Mouse (Mus musculus): ENCODE data around the gene Islr.
A peak's percentile ranks its signal among the peaks of the same experiment; 100 is the strongest.

Gene Islr

DNA sequence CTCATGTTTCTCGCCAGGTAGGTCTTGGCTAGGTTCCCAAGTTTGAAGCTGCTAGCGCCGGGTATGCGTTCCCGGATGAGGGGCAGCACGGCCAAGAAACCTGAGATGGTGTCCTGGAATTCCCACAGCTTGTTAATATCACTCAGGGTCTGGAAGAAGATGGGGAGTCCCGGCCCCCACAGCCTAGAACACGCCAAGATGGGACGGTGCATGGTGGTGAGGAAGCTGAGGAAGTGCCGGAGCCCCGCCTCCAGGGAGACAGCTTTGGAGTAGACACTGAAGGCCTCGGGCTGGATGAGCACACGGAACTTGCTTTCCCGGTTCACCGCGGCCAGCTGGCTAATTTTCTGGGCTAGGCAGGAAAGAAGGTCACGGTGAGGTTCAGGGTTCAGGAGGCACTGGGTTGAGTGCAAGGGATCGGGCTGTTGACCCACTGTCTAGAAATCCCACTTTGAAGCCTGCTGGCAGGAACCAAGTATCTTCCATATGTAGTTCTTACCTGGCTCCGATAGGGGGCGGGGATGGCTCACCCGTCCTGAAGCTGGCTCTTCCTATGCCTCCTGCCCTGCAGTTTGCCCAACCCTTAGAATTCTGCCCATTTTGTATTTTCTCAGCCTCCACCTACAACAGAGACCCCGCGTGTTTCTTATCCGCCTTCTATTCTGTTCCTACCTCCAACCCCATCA lies 16.3 kb upstream of the Islr start:
- peak; percentile 71 for DNase-seq

DNA sequence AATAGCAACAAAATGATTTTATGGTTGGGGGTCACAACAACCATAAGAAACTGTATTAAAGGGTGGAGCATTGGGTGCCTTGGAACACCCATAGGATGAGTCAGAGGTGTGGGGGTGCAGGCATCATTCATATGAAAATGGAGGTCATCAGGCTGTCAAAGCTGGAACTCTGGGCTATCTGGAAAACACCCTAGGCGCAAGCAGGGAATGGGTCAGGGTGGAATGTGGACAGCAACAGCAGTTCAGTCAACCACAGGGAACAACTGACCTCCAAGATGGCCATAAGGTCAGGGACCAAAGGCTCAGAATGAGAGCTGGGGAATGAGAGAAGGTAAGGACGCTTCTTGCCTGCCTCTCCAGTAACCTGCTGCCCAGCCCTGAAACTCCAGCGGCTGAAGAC lies 14.4 kb upstream of the Islr start:
- no peak for DNase-seq

DNA sequence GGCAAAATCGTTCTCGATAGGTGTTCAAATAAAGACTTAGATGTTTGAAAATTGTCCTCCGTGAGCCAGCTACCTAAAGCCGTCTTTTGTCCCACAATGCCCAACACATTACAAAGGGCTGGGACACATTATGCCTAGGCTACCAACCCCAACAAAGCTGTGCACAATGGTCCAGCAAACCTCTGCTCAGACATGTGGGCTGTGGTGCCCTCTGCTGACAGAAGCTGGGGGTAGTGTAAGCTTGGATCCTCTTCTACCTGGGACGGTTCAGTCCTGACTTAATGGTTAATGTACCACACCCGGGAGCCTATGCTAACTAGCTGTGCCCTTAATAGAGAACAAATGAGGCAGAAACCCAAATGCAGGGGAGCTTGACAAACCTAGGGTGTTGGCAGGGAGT lies 12.3 kb upstream of the Islr start:
- peak; percentile 49 for DNase-seq

DNA sequence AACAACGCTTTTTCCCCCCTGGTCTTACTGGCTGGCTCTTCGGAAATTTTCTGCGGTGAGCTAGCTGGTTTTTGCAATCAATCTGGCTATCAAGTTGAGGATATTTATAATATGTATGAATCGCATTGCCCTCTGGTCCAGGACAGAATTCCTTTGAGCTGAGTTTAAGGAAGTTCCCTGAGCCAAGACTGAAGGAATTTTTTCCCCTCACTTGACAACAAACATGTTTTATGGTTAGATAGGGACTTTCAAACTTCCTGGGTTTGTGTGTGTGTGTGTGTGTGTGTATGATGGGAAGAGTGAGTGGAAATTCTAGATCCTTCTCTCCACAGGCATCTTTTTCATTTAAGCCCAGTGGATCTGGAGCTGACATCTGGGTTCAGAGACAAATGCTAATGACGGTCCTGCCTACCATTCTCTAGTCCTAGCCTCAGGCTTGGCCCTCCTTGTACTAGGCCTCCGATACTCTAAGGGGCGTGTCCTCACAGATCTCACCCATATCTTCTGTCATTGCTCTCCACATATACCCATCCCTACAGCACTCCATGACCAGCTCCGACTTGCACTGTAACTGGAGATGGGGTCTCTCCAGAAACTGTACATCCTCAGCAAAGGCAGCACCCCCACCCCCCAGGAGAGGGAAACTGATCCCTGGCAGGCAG lies 10.5 kb upstream of the Islr start:
- peak; percentile 55 for DNase-seq

DNA sequence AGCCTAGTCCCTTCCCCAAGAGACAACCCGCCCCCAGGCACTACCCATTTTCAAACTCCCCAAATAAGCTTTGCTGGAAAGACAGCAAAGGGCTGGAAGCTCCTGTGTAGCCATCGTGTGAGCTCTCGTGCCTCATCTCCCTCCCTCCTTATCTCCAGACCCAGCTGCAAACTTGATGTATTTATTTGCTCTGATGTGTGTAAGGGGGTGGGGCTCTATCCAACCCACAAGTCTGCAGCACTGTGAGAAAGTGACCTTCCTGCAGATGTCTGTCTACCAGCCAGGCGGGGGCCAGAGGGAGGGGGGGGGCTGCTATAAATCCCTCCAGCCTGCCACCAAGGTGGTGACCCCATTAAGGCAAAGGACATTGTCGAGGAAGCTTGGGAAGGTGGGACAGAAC lies 9.8 kb upstream of the Islr start:
- peak; percentile 35 for DNase-seq

DNA sequence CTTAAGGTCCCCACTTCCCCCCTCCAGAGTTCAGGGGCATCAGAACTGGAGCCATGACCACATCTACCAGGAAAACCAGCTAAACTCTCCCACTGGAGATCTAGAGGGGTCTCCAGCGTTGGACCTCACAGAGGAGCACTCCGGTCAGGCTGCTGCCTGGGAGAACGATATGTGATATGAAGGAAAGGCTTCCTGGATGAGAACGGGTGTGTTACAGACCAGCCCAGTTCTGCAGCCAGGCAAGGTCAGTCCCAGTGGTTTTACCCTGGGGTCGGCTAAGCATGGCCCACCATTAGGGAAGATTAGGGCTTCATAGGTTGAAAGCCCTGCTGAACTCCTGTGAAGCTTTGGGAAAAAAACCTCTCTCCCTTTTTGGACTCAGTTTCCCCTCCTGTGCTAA lies 9.3 kb upstream of the Islr start:
- DNase-seq, result no peak

DNA sequence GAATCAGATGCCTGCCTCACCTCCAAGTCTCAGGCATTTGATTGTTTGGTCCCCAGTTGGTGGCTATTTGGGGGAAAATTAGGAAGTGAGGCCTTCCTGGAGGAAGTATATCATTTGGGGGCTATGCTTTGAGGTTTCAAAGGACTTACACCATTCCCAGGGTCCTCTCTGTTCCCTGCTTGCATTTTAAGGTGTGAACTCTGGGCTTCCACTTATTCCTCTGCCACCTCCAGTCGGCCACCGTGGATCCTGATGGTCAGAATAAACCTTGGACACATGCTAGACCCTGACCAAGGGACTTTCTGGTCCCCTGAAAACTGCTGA lies 6.2 kb upstream of the Islr start:
- DNase-seq, result no peak

DNA sequence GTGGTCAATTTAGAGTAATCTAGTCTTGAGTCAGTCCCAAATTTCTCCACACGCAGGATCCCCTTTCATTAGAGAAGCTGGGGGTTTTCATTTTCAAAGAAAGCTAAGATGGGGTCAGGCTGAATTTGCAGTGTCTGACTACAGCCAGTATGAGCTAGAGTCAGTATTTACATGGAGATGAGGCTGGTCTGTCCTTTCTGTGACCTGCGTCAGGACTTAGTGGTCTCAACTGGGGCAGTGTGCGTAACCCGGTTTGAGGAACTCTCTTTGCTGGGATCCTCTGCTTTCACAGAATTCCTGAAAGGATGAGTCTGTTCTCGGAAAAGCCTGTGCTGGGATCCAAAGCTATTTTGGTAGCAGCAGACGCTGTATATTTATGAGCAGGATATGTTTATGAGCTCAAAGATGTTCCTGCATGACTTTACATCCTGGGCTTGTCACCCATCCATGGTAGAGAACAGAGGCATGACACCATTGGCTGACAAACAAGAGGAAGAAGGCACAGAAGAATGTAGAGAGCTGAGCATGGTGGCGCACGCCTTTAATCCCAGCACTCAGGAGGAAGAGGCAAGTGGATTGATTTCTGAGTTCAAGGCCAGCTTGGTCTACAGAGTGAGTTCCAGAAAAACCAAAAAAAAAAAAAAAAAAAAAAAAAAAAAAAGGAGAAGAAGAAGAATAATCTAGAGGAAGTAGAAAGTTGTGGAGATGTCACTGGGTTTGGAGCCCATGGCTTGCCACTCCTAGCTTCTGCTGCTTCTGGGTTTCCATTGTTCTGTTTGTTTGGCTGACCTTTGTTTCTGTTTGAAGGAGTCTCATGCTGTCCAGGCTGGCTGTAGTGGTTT lies 5.6 kb upstream of the Islr start:
- no peak for DNase-seq

DNA sequence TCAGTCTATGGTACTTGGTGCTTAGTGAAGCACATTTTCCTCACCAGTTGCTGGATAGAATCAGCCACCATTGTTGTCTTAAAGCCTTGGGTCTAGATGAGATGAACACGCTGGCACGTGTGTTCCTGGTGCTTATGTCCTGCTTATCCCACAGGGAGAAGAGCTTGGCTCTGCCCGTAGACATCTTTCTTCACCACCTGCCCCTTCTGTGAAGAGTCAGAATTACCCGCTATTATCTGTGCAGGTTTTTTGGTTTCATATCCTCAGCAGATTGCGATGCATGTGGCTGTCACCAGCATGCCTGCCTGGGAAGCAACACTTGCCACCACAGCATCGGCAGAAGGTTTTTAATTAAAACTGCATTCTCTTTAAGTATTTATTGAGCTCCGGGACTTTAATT lies 1.9 kb upstream of the Islr start:
- DNase-seq, result no peak

DNA sequence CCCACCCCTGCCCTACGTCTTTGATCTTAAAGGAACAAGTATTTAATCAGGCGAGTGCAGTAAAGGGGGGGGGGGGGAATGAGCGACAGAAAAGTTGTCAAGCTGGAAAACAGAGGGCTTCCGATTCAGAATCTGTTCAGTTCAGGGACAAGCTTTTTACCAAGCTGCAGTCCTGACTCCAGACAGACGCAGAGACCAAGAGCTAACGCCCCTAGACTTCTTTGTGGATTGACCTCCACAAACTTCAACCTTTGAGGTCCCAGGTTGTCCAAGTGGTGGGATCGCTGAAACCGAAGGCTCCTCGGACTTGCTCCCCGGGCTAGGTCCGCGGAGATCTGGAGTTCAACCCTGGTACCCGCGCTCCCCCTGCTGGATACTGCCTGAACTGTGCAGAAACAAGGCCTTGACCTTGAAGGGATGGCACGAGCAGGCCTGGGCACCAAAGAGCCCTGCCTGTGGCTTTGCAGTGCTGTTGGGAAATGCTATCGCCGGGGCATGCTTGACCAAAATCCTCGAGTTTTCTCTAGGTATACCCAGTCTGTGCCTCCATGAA lies 418 bp upstream of the Islr start:
- peak; percentile 96 for DNase-seq

DNA sequence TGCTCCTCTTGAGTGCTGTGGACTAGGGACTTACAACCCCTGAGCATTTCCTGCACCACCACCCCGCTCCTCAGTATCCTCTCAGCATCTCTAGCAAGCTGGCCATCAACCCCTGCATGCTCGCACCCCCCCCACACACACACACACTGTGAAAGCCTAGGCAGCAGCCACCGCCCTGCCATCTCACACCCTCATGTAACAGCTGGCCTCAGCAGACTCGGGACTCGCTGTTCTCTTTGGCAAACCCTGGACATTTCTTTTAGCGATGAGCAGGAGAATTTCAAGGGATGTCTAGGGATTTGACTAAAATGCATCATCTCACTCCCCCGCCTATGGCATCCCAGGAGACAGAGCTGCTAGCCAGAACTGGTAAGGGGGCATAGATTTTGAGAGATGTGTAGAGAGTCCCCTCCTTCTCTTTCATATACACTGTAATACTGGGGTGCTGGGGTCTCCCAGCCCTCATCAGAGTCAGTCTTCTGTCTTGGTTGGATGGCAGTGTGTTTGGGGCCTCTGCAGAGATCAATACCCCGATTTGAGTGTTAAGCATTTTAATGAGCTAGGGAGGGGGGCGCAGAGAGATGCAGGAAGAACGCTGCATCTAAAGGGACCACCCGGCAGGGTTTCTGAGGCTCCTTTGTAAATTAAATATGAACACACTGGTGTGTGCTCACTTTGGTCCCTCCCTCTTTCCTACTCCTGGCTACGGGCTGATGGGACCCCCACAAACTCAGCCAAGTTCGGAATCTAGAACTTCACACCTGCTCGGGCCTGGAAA lies 1.2 kb downstream of the Islr start:
- no peak for DNase-seq

DNA sequence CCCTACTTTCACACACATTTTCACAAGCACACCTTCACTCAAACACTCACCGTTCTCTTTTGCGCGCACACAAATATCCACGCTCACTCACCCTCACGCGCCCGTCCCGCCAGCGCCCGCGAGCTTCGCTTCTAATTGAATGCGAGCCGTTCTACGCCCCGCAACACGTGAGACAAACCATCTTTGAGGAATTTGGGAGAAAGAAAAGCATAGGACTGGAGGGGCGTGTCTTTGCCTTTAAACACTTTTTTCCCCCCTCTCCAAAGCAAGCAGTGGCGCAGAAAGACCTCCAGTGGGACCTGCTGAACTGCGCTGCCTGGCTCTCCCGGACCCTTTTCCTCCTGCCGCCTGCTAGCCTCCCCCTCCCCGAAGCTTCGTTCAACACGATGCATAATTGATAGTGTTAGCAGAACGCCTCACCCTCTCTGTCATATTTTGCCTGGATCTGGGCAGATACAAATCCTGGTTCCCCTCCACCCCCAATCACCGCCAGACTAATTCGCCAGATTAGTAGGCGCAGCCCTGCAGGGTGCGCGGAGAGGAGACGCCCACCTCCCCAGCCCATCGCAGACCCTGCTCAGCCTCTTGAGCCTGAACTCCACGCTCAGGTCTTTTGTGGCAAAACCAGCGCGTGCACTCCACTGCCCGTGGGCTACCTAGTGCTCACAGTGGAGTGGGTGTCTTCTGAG lies 2.1 kb downstream of the Islr start:
- no peak for DNase-seq

DNA sequence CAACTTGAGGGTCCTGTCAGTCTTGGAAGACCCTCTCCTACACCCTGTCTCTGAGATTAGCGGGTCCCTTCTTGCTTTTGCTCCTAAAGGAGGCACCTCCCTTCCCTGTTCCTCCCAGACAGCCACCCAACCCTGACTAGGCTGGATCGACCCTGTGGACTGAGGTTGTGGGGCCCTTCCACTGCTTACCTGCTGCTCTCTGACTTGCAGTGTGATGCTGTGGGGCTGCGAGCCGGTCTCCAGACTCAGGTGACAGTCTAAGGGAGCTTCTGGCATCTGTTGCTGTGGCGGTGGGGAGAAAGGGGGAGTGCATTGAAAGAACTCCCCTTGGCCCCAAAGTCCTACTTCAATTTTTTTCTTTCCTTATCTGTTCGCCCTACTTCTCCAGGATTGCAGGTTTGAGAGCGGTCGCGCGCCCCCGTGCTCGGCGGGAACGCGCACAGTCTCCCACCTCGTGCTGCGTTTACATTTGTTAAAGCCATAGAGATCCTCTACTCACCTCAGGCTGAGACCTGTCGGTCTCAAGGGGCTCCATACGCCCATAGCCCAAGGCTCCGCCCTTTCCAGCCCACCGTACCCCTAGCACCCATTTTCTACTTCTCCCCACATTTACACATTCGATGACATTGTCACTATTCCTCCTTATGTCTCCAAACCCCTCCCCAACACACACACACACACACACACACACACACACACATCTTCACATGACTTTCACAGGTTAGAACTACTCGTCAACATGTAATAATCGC lies 2.8 kb downstream of the Islr start:
- no peak for DNase-seq

DNA sequence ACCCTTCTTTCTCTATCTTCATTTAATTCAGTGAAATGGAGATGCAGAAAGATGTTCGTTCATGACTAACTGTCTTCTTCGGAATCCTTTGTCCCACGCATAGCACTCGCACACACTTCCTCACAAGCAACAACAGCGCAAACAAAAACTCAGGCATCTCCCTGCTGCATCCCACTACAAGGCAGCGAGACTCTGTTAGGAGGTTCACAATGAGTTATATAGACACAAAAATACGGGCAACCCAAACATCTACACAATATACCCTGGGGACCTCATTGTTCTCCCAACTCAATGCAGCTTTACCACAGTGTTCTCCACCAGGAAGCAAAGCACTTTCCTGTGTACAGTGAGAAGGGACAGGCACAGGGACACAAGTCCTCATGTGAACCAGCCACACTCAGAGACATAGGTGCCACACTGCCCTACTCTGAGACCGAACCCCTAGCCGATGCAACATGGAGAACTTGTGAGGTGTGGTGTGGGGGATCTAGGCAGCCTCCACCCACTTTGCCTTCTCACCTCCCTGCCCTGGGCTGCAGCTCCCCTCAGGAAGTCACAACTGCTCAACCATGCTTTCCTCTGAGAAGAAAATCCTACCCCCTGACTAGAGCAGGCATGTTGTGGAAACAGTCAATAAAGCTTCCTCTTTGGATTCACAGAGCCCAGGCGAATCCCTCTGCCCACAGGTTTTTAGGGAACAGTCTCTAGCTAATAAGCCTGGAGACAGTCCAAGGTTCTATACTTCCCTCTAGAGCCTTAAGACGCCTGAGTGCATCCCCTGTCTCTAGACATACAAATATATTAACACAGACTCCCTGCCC lies 3.6 kb downstream of the Islr start:
- DNase-seq, result no peak

DNA sequence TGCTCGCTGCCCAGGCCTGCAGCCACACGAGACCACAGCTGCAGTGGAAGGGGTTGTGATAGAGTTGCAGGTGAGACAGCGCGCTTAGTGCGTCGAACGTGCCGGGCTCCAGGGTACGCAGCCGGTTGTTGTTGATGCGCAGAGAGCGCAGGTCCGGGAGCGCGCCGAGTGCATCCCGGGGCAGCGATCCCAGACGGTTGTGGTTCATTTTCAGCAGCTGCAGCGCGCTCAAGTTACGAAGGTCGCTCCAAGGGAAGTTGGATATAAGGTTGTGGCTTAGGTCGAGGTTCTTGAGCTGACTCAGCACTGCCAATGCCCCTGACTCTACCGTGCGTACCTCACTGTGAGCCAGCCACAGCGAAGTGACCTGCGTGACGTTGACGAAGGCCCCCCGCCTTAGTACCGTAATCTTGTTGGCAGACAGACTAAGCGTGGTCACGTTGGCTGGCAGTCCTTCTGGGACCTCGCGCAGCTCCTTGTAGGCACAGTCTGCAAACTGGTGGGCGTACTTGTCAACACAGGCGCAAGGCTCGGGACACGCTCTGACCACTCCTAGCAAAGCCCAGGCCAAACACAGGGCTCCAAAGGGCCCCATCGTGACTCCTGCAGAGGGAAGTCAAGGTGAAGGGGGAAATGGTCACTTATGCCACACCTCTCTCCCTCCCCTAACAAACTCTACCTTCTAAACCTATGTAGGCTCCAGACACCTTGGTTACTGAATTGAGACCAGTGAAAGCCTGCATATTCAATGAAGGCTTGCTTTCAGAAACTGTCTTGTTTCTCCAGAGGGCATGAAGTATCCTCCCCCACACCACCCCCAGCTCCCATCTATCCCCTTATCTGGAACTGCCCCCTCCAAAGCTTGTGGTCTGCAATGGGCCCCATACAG lies 4.5 kb downstream of the Islr start:
- no peak for DNase-seq

DNA sequence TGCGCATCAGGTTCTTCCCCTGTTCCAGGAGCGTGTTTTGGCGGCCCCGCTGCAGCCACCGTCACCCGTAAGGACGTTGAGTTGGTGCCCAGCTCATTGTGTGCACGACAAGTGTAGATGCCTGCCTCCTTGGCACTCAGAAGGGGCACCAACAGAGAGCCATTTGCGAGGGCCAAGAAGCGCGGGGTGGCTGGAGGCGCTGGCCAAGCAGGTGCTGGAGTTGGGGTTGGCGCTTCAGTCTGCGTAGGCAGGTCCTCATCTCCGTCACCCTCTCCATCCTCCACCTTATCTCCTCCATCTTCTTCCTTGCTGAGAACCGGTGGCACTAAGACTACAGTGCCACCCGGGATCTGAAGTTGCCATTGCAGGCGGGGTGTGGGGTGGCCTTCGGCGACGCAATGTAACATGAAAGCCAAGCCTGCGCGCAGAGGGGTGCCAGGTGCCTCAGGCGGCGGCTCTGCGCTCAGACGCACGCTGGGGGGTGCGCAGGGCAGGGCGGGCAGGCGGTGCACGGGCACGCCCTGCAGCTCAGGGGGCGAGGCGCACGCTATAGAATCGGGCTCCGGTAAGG lies 5.2 kb downstream of the Islr start:
- no peak for DNase-seq

DNA sequence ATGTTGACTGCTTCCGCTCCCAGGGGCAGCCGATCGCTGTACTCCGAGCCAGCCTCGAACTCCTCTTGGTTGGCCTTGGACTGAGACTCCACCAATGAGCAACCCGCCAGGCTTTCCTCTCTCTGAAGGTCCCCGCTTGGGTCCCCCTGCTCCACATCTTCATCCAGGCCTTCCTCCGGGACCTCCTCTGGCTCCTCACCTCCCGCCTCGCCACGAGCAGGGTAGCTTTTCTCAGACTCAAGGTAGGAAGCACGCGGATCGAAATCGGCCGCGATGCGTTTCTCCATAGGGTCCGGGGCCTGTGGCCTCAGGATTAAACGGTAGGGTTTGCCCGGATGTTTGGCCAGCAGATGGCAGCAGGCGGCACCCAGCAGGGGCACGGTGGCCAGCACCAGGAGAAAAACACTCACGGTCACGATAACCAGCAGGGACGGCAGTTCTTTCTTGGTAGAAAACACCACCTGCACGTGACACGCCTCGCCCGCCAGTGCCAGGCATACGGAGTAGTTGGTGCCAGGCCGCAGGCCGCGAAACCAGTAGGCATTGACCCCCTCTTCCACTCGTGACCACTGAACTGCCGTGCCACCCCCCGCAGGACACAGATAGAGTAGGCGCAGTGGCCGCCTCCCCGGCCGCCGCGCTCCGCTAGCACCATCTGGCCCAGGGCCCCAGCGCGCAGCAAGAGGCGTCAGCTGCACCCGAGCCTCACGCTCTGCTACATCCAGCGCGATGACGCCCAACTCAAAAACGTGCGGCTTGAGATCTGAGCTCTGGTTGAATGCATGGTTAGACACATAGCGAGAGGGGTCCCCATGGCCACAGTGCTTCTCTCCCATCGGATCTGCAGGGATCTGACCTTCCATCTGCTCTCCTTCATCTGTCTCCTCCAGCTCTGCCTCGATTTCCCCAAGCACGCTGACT lies 6.1 kb downstream of the Islr start:
- peak; percentile 69 for DNase-seq

All from lung, postnatal 10 days (tissue).